Mouse (Mus musculus) cerebellum, postnatal 14 days (tissue): Measurements from ENCODE around the gene Kmt2e.
A peak's percentile ranks its signal among the peaks of the same experiment; 100 is the strongest.

Experiments used
- DNase-seq, 2 experiments: peaks; one replicate each; pipeline ENCODE4 v3.0.0; 2021; ENCODE audit warnings: mixed read lengths in 2 of 2

Gene Kmt2e

GRCm38 (mm10) chr5:23410718-23411101, 23.5 kb upstream of the Kmt2e start:
- DNase-seq = no peak

GRCm38 (mm10) chr5:23411640-23412039, 22.6 kb upstream of the Kmt2e start:
- DNase-seq = no peak

GRCm38 (mm10) chr5:23412247-23412948, 21.8 kb upstream of the Kmt2e start:
- no peak for DNase-seq

GRCm38 (mm10) chr5:23413058-23413457, 21.2 kb upstream of the Kmt2e start:
- no peak for DNase-seq

- DNase-seq = peak in 1 of 2 experiments; percentile 9
These were observed 20.4 kb upstream of the Kmt2e start for GRCm38 (mm10) chr5:23413575-23414470.

- DNase-seq = no peak
These were observed 19.6 kb upstream of the Kmt2e start for GRCm38 (mm10) chr5:23414490-23415126.

- DNase-seq = peak; percentile 23 to 63
These were observed 18.5 kb upstream of the Kmt2e start for GRCm38 (mm10) chr5:23415571-23416285.

- DNase-seq = peak in 1 of 2 experiments; percentile 18
These were observed 18.0 kb upstream of the Kmt2e start for GRCm38 (mm10) chr5:23416286-23416643.

- no peak for DNase-seq
These were observed 16.5 kb upstream of the Kmt2e start for GRCm38 (mm10) chr5:23417716-23418115.

- peak; percentile 87 to 91 for DNase-seq
These were observed 16.0 kb upstream of the Kmt2e start for GRCm38 (mm10) chr5:23418147-23418781.

GRCm38 (mm10) chr5:23418797-23419595, 15.2 kb upstream of the Kmt2e start:
- DNase-seq = no peak

GRCm38 (mm10) chr5:23419616-23420170, 14.5 kb upstream of the Kmt2e start:
- DNase-seq = no peak

- DNase-seq = no peak
These were observed 13.8 kb upstream of the Kmt2e start for GRCm38 (mm10) chr5:23420410-23420809.

GRCm38 (mm10) chr5:23421440-23421839, 12.8 kb upstream of the Kmt2e start:
- DNase-seq = no peak

GRCm38 (mm10) chr5:23423036-23423435, 11.2 kb upstream of the Kmt2e start:
- no peak for DNase-seq

GRCm38 (mm10) chr5:23427501-23427900, 6.7 kb upstream of the Kmt2e start:
- DNase-seq = no peak

- no peak for DNase-seq
These were observed 3.0 kb upstream of the Kmt2e start for GRCm38 (mm10) chr5:23431070-23431864.

- DNase-seq = no peak
These were observed 2.1 kb upstream of the Kmt2e start for GRCm38 (mm10) chr5:23431948-23432707.
